Mouse (Mus musculus) testis, postnatal 10 days (tissue): ENCODE results near the gene Ablim2.

Experiments used
- DNase-seq: peaks from one replicate; pipeline ENCODE4 v3.0.0; 2021; ENCODE audit warnings: low spot score

The Ablim2 gene

GRCm38 (mm10) chr5:35815051-35815450 lies 57.4 kb downstream of the Ablim2 start:
- DNase-seq = no peak

GRCm38 (mm10) chr5:35817266-35817665 lies 59.6 kb downstream of the Ablim2 start:
- no peak for DNase-seq

GRCm38 (mm10) chr5:35817882-35818281 lies 60.2 kb downstream of the Ablim2 start:
- no peak for DNase-seq

GRCm38 (mm10) chr5:35822721-35823120 lies 65.0 kb downstream of the Ablim2 start:
- DNase-seq = no peak

- DNase-seq = no peak
Measured at GRCm38 (mm10) chr5:35826465-35826864, 68.8 kb downstream of the Ablim2 start.

GRCm38 (mm10) chr5:35827075-35827474 lies 69.4 kb downstream of the Ablim2 start:
- DNase-seq = no peak

GRCm38 (mm10) chr5:35827856-35828255 lies 70.2 kb downstream of the Ablim2 start:
- DNase-seq = no peak

GRCm38 (mm10) chr5:35830101-35830500 lies 72.4 kb downstream of the Ablim2 start:
- DNase-seq = no peak

- DNase-seq = no peak
Measured at GRCm38 (mm10) chr5:35833881-35834280, 76.2 kb downstream of the Ablim2 start.

GRCm38 (mm10) chr5:35836992-35837391 lies 79.3 kb downstream of the Ablim2 start:
- no peak for DNase-seq

GRCm38 (mm10) chr5:35839262-35839661 lies 81.6 kb downstream of the Ablim2 start:
- DNase-seq = no peak

- no peak for DNase-seq
Measured at GRCm38 (mm10) chr5:35851485-35851884, 93.8 kb downstream of the Ablim2 start.

- no peak for DNase-seq
Measured at GRCm38 (mm10) chr5:35853463-35853862, 95.8 kb downstream of the Ablim2 start.

- DNase-seq = no peak
Measured at GRCm38 (mm10) chr5:35856245-35856644, 98.6 kb downstream of the Ablim2 start.

GRCm38 (mm10) chr5:35858069-35858468 lies 100.4 kb downstream of the Ablim2 start:
- DNase-seq = peak; percentile 91

GRCm38 (mm10) chr5:35861456-35861855 lies 103.8 kb downstream of the Ablim2 start:
- no peak for DNase-seq

GRCm38 (mm10) chr5:35869973-35870372 lies 112.3 kb downstream of the Ablim2 start:
- no peak for DNase-seq

GRCm38 (mm10) chr5:35870408-35871012 lies 112.8 kb downstream of the Ablim2 start:
- peak; percentile 76 for DNase-seq

GRCm38 (mm10) chr5:35873382-35873781 lies 115.7 kb downstream of the Ablim2 start:
- no peak for DNase-seq

GRCm38 (mm10) chr5:35876236-35876635 lies 118.6 kb downstream of the Ablim2 start:
- DNase-seq = no peak

- no peak for DNase-seq
Measured at GRCm38 (mm10) chr5:35879199-35879598, 121.5 kb downstream of the Ablim2 start.

GRCm38 (mm10) chr5:35882391-35882790 lies 124.7 kb downstream of the Ablim2 start:
- no peak for DNase-seq

- DNase-seq = peak; percentile 81
Measured at GRCm38 (mm10) chr5:35884262-35884661, 126.6 kb downstream of the Ablim2 start.

GRCm38 (mm10) chr5:35884689-35885088 lies 127.0 kb downstream of the Ablim2 start:
- no peak for DNase-seq
